Mouse (Mus musculus) myocyte (in vitro differentiated cells): Measurements from ENCODE around the gene Nlrc3. TPM values are rescaled to one million over a fixed set of nuclear protein-coding genes. Genes with fewer than 3 reads are reported as not detected.

Experiments used
- H3K27me3 ChIP-seq: one replicate; pipeline ENCODE4 v1.6.1; 2011; ENCODE audit not compliant: control insufficient read depth, insufficient read depth, insufficient read length
- H3K36me3 ChIP-seq: one replicate; pipeline ENCODE4 v1.6.1; 2011; ENCODE audit not compliant: control insufficient read depth, insufficient read depth
- H3K4me2 ChIP-seq: one replicate; pipeline ENCODE4 v1.6.1; 2011; ENCODE audit warnings: low read depth, control low read depth
- H3K4me3 ChIP-seq: one replicate; pipeline ENCODE4 v1.5.1; 2011; ENCODE audit warnings: mild to moderate bottlenecking, control low read depth, moderate library complexity
- H3K79me2 ChIP-seq: one replicate; pipeline ENCODE4 v1.6.1; 2011; ENCODE audit not compliant: control insufficient read depth, insufficient read depth
- H3ac ChIP-seq: one replicate; pipeline ENCODE4 v1.6.1; 2011; ENCODE audit not compliant: control insufficient read depth, insufficient read length
- CEBPB ChIP-seq: IDR thresholded peaks from 2 replicates; pipeline ENCODE4 v1.6.1; 2011; ENCODE audit warnings: mild to moderate bottlenecking, moderate library complexity; ENCODE audit not compliant: poor library complexity, insufficient read depth, severe bottlenecking
- E2F4 ChIP-seq: IDR thresholded peaks from one replicate; pipeline ENCODE4 v1.6.1; 2011; ENCODE audit warnings: mild to moderate bottlenecking, control low read depth, moderate library complexity; ENCODE audit not compliant: insufficient read depth
- MAX ChIP-seq: IDR thresholded peaks from one replicate; pipeline ENCODE4 v1.6.1; 2011; ENCODE audit warnings: low read depth, mild to moderate bottlenecking, control low read depth
- MYOD1 ChIP-seq, 3 experiments: IDR thresholded peaks; one replicate each; pipeline ENCODE4 v1.6.1; 2011; ENCODE audit warnings: control low read depth in 2 of 3, low read depth in 2 of 3, mild to moderate bottlenecking in 2 of 3, moderate library complexity in 1 of 3; ENCODE audit not compliant: insufficient read length in 2 of 3, control insufficient read depth in 1 of 3
- MYOG ChIP-seq, 3 experiments: IDR thresholded peaks; one replicate each; pipeline ENCODE4 v1.6.1; 2011; ENCODE audit warnings: control low read depth in 2 of 3, low read depth in 2 of 3, mild to moderate bottlenecking in 2 of 3; ENCODE audit not compliant: insufficient read length in 2 of 3, control insufficient read depth in 1 of 3, insufficient read depth in 1 of 3
- POLR2A ChIP-seq: IDR thresholded peaks from one replicate; pipeline ENCODE4 v1.6.1; 2011; ENCODE audit warnings: low read depth, mild to moderate bottlenecking, control low read depth, moderate library complexity; ENCODE audit not compliant: insufficient read length
- POLR2AphosphoS2 ChIP-seq: IDR thresholded peaks from one replicate; pipeline ENCODE4 v1.6.1; 2011; ENCODE audit warnings: low read depth, control low read depth; ENCODE audit not compliant: insufficient read length
- REST ChIP-seq: IDR thresholded peaks from one replicate; pipeline ENCODE4 v1.6.1; 2011; ENCODE audit warnings: mild to moderate bottlenecking, control low read depth, moderate library complexity; ENCODE audit not compliant: insufficient read depth, insufficient read length
- SRF ChIP-seq: IDR thresholded peaks from one replicate; pipeline ENCODE4 v1.6.1; 2011; ENCODE audit warnings: low read depth; ENCODE audit not compliant: control insufficient read depth, insufficient read length
- TCF12 ChIP-seq: IDR thresholded peaks from one replicate; pipeline ENCODE4 v1.6.1; 2011; ENCODE audit warnings: mild to moderate bottlenecking, control low read depth; ENCODE audit not compliant: poor library complexity, insufficient read depth, severe bottlenecking
- TCF3 ChIP-seq: IDR thresholded peaks from one replicate; pipeline ENCODE4 v1.6.1; 2011; ENCODE audit warnings: low read depth, control low read depth; ENCODE audit not compliant: insufficient read length
- USF1 ChIP-seq: IDR thresholded peaks from one replicate; pipeline ENCODE4 v1.6.1; 2011; ENCODE audit warnings: low read depth, mild to moderate bottlenecking, control low read depth, moderate library complexity
- polyA plus RNA-seq: library from polyadenylated mRNA; unstranded; fragments of >200 nt; fragmentation: generic; extraction: Trizol; gene quantifications from one replicate; pipeline ENCODE4 v1.2.1, GENCODE M21; 2012; ENCODE audit warnings: missing spikeins

Gene Nlrc3
- polyA plus RNA-seq, 1 experiment = 1.3 TPM

DNA sequence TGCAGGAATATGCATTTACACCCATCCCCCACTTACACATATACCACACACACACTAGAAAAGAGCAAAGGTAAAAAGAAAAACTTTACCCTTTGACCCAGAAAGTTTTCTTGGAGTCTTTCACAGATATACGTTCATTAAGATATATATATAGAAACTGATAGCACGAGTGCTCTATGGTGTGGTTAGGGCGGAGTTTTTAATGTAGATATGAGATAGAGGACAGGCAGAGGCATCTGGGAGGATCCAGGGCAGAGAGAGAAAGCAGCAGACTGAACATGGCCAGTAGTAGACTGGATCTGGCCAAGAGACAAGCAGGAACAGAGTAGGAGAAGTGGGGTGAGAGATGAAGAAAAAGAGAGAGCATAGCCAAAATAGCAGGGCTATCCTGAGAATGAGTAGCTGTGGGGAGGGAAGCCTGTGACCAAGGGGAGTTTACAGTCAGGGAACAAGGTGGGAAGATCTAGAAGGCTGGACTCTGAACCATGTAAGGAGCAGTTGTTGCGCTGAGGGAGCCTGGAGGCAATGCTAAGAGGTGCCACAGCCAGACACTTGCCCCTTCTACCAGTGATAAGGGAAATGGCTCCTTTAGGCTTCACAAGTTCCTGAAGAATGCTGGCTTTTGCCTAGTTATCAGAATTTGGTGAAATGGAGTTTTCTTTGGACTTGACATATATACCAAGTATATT, 36.6 kb upstream of the Nlrc3 start:
- no peaks in the 10 kb centered on the region for H3K36me3 ChIP-seq
- H3K4me2 ChIP-seq = no peak overlapping the region
- no peak overlapping the region for H3ac ChIP-seq
- no peaks in the 10 kb centered on the region for H3K27me3 ChIP-seq
- no peaks in the 10 kb centered on the region for H3K79me2 ChIP-seq
- TF ChIP-seq MAX = no peak
- TF ChIP-seq USF1 = no peak
- no peak for TF ChIP-seq POLR2A
- no peak for TF ChIP-seq E2F4
- no peak for TF ChIP-seq MYOD1 (IDR thresholded peaks at IDR 0.05; ENCODE audit: control insufficient read depth in 1 of 3, insufficient read length in 2 of 3, low read depth in 2 of 3)
- TF ChIP-seq SRF = no peak
- TF ChIP-seq CEBPB = no peak
- TF ChIP-seq POLR2AphosphoS2 = no peak
- TF ChIP-seq REST = no peak
- no peak for TF ChIP-seq TCF3
- no peak for TF ChIP-seq MYOG (IDR thresholded peaks at IDR 0.05; ENCODE audit: control insufficient read depth in 1 of 3, insufficient read depth in 1 of 3, insufficient read length in 2 of 3, low read depth in 2 of 3)
- no peak for TF ChIP-seq TCF12
- H3K4me3 ChIP-seq = no peak overlapping the region

DNA sequence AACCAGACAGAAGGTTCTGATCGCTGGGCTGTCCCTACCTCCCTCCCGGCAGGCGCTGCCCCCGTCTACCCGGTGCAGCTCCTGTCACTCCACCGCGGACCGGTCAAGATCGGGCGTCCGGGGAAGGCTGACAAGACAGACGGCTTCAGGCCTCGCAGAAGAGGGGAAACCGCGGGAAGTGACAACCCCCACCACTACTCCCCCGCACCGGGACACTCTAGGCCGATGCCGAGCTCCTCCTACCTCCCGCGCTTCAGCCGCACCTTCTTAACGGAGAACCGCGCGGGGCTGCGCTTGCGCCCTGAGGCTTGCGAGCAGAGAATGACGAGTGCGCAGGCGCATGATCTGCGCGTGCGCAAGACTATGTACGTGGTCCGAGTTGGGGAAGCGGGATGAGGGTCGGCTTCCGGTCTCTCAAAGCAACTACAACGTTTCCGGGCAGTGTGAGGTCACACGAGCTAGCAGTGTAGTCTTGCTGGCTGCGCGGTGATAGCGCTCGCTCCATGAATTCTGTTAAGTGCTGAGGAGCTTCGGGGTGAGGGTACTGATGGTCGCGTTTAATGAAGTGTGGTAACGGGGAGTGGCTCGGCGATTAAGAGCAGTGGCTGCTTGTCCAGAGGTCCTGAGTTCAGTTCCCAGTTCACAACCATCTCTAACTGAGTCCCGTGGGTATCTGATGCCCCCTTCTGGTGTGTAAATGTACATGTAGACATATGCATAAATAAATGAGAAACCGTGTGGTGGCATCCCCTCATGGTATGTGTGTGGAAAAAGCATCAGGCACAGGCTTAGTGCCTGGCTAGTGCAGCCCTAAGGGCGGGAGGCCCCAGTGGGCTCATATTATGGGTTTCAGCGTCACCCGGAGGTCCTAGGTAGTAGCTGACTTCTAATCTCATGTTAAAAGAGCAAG, 27.3 kb upstream of the Nlrc3 start, which contains the start of gene Slx4:
Gene Slx4 (minus strand): TSS at position 282 of the 910 bp plus-strand sequence.
- Histone ChIP-seq H3K4me3 (peak within 1 kb of the TSS; percentile 85), H3K4me2 (peak within 1 kb of the TSS; percentile 90), H3ac (peak within 1 kb of the TSS; percentile 100), H3K36me3 (peaks cover 10% of the 10 kb centered on the region), H3K27me3 (no peaks in the 10 kb centered on the region), H3K79me2 (peaks cover 10% of the 10 kb centered on the region)
- TF ChIP-seq CEBPB (no peak), MYOD1 (IDR thresholded peaks at IDR 0.05; ENCODE audit: control insufficient read depth in 1 of 3, insufficient read length in 2 of 3, low read depth in 2 of 3) (no peak), POLR2AphosphoS2 (peak; percentile 92), MAX (no peak), E2F4 (no peak), REST (no peak), POLR2A (peak; percentile 84), SRF (no peak), TCF12 (no peak), USF1 (no peak), MYOG (IDR thresholded peaks at IDR 0.05; ENCODE audit: control insufficient read depth in 1 of 3, insufficient read depth in 1 of 3, insufficient read length in 2 of 3, low read depth in 2 of 3) (no peak), TCF3 (no peak)

DNA sequence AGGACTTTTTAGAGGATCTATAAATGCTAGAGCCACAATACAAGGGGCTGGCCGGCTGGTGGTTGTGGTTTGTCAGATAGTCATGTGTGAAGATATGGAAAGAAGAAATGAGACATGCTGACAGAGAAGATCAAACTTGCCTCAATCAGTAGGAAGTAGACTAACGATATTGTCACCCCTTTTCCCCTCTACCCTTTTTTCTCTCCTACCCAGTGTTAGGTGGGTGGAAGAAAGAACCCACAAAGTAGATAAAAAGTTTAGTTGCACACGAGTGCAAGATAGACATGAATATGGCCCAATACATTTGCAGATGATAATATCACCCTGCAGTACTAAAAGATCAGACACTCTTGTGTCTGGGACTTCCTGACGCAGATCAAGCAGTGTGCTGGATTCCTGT, 12.0 kb upstream of the Nlrc3 start:
- Histone ChIP-seq H3ac (no peak overlapping the region), H3K4me3 (no peak overlapping the region), H3K36me3 (peaks cover 42% of the 10 kb centered on the region), H3K79me2 (no peaks in the 10 kb centered on the region), H3K4me2 (no peak overlapping the region), H3K27me3 (no peaks in the 10 kb centered on the region)
- TF ChIP-seq MAX = no peak
- no peak for TF ChIP-seq SRF
- TF ChIP-seq USF1 = no peak
- no peak for TF ChIP-seq TCF3
- TF ChIP-seq POLR2A = no peak
- TF ChIP-seq REST = no peak
- no peak for TF ChIP-seq E2F4
- TF ChIP-seq CEBPB = no peak
- no peak for TF ChIP-seq MYOD1 (IDR thresholded peaks at IDR 0.05; ENCODE audit: control insufficient read depth in 1 of 3, insufficient read length in 2 of 3, low read depth in 2 of 3)
- no peak for TF ChIP-seq MYOG (IDR thresholded peaks at IDR 0.05; ENCODE audit: control insufficient read depth in 1 of 3, insufficient read depth in 1 of 3, insufficient read length in 2 of 3, low read depth in 2 of 3)

DNA sequence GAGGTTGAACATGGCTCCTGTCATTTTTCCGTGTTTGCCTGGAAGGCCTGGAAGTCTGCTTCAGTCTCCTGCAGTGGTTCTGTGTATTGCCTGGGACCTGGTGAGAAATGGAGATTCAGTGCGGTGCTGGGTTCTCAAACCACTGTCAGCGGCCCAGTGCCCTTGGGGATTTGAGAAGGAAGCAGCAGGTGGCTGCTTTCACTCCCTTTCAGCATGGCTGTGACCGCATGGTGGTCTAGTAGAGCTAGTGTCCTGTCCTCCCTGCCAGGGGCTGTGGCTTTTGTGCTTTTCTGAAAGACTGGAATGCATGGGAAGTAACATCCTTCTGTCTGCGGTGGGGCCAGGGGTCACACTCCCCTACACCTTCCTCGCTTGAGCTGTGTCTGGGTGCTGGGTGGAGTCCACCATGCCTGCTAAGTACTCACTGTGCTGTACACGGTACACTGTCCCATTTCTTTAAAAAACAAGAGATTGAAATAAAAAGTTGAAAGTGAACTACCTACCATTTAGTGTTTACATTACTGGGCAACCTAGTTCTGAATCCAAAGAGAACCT, 6.8 kb upstream of the Nlrc3 start:
- Histone ChIP-seq H3K4me3 (no peak overlapping the region), H3K36me3 (peaks cover 27% of the 10 kb centered on the region), H3K27me3 (no peaks in the 10 kb centered on the region), H3K79me2 (no peaks in the 10 kb centered on the region), H3ac (no peak overlapping the region), H3K4me2 (no peak overlapping the region)
- TF ChIP-seq CEBPB (no peak), MYOG (IDR thresholded peaks at IDR 0.05; ENCODE audit: control insufficient read depth in 1 of 3, insufficient read depth in 1 of 3, insufficient read length in 2 of 3, low read depth in 2 of 3) (peak in 1 of 3 experiments; percentile 16), MYOD1 (IDR thresholded peaks at IDR 0.05; ENCODE audit: control insufficient read depth in 1 of 3, insufficient read length in 2 of 3, low read depth in 2 of 3) (peak in 1 of 3 experiments; percentile 9)

DNA sequence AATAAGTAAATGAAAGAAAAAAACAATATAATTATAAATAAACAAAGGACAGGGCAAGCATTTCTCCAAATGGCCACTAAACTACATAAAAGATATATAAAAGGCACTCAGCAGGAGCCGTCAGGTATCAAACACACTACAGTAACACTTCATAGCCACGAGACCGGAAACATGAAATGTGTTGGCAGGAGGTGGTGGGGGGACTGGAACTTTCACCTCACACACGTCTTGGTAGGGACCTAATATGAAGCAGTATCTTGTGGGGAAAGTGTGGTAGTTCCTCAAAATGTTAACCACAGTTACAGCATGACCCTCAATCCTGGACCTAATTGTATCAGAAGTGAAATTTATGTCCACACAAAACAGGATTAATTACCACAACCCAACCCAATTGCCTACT, 5.7 kb upstream of the Nlrc3 start:
- no peak overlapping the region for H3K4me3 ChIP-seq
- H3K27me3 ChIP-seq = no peaks in the 10 kb centered on the region
- peaks cover 24% of the 10 kb centered on the region for H3K36me3 ChIP-seq
- H3K79me2 ChIP-seq = no peaks in the 10 kb centered on the region
- H3K4me2 ChIP-seq = no peak overlapping the region
- H3ac ChIP-seq = no peak overlapping the region
- TF ChIP-seq CEBPB (no peak), MYOD1 (IDR thresholded peaks at IDR 0.05; ENCODE audit: control insufficient read depth in 1 of 3, insufficient read length in 2 of 3, low read depth in 2 of 3) (no peak)
